Mouse (Mus musculus): ENCODE measurements around the gene Meis2.

GRCm38 (mm10) chr2:116021931-116022330 is 43.7 kb downstream of the Meis2 start:
- TF ChIP-seq CTCF (IDR thresholded peaks at IDR 0.05; ENCODE audit: low read depth, low read length) = no peak
- TF ChIP-seq POLR2A (IDR thresholded peaks at IDR 0.05; ENCODE audit: borderline replicate concordance, low read depth, low read length) = no peak
